Mouse (Mus musculus): ENCODE results near the gene Pde4d.

The Pde4d gene

DNA sequence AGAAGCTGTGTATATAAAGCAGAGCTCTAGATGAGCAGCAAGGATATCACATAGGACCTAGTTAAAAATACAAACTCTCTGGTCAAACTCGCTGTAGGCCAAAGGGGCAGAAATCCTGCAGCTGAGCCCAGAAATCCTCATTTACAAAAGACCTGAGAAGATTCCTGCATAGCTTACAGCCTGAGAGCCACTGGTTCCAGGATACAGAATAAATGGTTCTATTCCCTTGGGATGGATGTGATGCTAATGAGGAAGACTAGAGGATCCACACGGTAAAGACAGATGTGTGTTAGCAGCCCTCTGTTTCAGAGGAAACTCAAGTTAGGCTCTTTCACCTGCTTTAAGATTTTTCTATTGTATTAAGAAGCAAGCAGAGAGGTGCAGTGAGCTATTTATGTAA, 1041.1 kb downstream of the Pde4d start:
- in situ Hi-C loops (cut with MboI): no loop called here

DNA sequence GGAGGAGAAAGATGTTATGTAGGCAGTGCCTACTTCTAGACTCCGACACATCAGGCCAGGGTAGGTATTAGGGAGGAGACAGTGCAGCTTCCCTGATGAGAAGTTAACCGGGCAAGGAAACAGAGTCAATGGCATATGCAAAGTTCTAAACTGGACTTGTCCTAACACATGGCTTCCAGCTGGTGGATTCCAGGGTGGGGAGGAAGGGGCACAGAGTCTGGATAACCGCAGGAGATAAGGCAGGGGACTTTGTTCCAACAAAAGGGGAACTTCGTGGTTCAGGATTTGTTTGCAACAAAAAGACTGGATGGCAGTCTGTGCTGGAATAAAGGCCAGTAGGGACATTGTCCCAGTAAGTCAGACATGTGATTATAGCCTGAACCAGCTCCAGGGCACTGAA, 1042.1 kb downstream of the Pde4d start:
- in situ Hi-C loops (cut with MboI): no loop called here

DNA sequence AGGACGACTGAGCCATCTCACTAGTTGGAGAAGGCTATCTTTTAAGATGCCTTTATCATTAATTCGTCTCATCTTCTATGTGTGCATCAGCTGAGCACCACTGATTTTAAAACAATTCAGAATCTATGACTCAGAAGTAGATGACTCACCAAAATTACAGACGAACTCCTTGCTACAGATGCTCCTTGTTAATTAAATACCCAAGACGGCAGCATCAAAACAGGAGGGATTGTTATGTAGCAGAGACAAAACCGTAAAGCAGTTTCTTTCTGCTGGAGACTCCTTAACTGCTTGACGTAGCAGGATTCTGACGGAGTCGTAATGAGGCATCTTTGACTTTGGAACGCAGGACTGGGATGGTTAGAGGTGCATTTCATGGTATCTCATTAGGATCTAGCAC, 1050.6 kb downstream of the Pde4d start:
- in situ Hi-C loops (cut with MboI): loop anchor here (25.0 kb wide), 1 partner anchor 163 kb away; no protein-coding TSS in a partner anchor

DNA sequence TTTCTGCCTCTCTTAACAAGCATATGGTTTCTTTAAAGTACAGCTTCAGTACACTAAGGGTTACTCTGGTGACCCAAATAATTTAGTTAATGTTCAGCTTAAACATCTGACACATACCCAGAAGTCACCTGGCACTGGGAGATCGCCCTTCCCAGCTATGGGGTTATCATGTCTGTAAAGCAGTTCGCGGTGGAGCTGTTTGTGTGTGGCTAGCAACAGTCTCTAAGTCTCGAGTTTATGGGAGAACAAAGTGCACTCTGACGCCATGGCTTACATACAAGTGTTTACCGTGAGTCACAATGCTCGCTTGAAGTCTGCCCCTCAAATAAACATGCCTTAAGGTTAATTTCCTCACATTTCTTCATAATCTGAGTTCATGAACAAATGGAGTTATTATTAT, 1053.0 kb downstream of the Pde4d start:
- in situ Hi-C loops (cut with MboI): loop anchor here (25.0 kb wide), 1 partner anchor 165 kb away; no protein-coding TSS in a partner anchor

DNA sequence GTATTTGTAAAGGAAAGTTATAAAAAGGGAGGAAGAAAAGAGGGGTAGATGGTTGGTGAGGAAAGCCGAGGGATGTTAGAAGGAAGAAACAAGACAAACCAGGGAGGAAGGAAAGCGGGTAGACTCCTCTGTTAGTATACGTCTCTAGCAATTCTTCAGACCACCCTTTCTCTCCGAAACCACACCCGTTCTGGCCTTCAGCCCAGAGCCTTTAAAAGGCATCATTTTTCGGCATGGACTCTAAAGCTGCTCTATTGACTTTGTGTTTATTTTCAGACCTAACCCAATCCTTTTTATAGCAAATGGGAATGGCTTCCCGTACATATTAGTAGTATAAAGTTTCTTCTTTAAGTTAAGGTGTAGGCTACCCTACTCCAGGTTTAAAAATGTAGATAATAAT, 1057.0 kb downstream of the Pde4d start:
- in situ Hi-C loops (cut with MboI): loop anchor here (25.0 kb wide), 1 partner anchor 169 kb away; no protein-coding TSS in a partner anchor

DNA sequence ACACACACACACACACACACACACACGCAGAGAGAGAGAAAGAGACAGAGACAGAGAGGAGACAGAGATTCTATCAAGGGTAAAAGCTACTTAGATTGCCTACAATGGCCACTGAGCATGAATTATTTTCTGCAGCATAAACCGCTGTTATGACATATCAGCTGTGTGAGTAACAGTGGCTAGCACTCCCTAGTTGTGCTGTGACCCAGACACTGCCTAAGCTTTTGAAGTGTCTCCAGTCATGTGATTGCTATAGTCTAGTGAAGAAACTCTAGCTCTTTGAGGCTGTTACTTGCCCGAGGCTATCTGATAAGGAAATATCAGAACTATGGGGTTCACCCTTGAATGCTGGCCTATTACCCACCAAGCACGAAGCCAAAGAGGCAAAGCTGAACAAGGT, 1058.7 kb downstream of the Pde4d start:
- in situ Hi-C loops (cut with MboI): loop anchor here (25.0 kb wide), 1 partner anchor 171 kb away; no protein-coding TSS in a partner anchor

DNA sequence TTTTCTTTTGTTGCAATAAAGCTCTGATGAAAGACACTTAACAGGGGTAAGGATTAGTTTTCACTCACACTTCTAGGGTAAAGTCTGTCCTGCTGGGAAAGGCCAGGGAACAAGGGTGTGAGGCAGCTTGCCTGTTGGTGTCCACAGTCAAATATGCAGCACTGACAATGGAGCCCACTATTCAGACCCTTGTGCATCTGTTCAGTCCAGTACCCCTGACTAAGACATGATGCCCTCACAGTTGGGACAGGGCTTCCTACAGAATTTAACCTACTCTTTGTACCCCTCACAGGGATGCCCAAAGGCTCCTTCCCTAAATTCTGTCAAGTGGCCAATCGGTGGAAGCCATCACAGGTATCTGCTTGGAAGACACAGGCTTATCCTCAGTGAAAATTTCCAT, 1068.4 kb downstream of the Pde4d start:
- in situ Hi-C loops (cut with MboI): loop anchor here (25.0 kb wide), 1 partner anchor 181 kb away; no protein-coding TSS in a partner anchor

DNA sequence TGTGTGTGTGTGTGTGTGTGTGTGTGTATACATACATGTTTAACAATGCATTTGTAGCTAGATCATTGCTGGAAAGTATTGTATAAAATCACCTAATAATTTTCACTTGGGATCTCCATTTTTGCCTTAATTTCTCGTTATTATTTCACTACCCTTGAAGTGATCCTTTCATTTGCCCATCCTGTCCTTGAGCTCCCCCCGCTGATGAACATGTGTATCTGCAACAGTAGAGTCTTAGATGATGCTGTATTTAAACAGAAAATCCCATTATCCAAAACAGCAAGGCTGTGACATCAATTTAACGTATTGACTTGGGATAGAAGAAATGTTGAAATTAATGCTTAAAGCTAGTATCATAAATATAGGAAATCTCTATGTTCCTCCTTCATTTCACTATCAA, 1069.7 kb downstream of the Pde4d start:
- in situ Hi-C loops (cut with MboI): loop anchor here (25.0 kb wide), 1 partner anchor 182 kb away; no protein-coding TSS in a partner anchor

DNA sequence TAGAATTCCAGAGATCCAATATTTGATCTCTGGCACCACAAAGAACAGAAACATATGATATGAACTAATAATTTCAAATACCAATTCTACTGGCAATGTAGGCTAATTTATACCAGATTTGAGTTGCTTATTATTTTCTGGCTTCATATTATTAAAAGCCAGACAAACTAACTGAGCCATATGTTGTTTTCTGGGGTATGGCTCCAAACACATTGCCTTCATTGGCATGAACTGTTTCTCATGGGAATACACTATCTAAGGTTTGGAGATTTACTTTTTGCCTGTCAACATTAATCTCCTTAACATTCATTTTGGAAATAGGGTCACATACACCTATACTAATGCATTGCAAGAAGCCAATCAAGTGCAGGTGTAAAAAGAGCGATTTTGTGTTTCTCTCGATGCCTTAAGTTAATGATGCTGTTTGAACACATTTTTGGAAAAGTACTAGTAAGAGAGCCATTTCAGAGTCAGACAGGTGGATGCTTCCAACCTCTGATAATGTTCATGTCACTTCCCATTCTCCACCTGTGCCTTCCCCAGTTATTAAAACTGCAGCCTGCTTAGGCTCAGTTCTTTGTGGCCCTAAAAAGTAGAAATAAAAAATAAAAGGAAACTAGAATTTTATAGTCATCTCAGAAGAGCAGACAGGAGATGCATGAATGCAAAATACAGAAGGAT, 1070.4 kb downstream of the Pde4d start:
- in situ Hi-C loops (cut with MboI): loop anchor here (25.0 kb wide), 1 partner anchor 183 kb away; no protein-coding TSS in a partner anchor

DNA sequence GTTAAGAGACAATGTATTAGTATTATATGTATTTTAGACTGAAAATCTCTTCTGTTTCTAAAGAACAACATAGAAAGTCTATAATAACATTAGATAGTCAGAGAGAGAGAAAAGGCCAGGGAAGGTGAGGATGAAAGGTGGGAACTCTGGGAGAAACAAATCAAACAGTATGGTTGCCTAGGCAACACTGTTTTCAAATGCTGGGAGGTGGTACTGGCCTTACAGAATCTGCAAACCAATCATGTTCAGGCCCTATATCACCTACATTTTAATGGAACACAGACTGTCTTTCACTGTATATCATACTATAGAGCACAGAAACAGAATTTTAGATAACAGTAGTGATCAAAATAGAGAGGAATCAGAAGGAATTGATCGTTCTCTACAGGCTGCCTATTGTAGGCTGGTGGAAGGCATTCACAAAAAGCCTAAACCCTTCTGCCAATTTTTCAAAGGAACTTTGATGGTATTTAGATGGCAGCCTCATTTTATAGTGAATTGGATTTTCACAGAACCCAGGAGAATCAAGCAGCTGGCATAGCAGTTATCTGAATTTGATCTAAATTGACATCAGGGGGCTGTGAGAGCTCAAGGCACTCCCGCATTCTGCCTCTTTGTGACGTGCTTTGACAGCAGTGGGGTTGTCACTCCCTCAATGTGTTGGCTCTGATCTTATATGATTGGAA, 1084.2 kb downstream of the Pde4d start:
- in situ Hi-C loops (cut with MboI): no loop called here

DNA sequence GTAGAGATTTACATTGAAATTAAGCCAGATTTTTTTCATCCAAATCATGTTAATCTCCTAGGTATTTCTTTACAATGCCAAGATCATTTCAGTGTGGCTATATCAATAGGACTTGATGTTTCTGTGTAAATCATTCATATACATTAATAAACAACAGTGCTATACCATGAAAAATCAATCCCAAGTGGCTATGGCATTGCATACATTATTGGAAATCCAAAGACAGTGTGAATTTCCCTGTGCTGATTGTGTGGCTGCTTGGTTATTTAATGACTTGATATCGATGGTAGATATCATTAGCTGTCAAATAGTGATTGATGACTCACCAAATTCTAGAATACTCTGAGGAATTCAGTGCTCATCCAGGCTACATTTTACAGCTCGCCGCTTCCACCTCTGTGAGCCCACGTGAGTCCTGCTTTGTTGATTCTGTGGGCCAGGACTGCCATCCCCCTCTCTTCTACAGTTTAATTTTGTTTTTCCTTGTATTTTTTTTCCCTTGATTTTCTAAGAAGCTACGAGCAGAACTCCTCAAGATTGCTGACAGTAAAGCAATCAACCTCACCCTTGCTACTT, 1085.0 kb downstream of the Pde4d start:
- in situ Hi-C loops (cut with MboI): no loop called here

DNA sequence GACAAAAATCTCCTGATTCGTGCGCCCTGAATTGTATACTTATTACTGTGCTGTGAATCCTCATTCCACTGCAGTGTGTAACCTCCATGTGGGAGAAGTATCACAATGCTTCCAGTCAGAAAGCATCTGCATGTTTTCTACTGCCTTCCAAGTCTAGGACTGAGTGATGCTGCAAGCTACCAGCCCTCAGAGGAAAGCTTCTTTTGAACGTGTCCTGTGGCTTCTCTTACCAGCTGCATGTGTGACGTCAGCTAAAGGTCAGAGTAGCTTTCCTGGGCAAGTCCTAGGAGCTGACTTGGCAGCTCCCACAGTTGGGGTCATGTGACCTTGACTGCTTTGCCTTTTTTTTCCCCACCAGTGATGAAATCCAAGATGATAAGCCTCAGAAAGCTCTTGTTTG, 1086.9 kb downstream of the Pde4d start:
- in situ Hi-C loops (cut with MboI): no loop called here

DNA sequence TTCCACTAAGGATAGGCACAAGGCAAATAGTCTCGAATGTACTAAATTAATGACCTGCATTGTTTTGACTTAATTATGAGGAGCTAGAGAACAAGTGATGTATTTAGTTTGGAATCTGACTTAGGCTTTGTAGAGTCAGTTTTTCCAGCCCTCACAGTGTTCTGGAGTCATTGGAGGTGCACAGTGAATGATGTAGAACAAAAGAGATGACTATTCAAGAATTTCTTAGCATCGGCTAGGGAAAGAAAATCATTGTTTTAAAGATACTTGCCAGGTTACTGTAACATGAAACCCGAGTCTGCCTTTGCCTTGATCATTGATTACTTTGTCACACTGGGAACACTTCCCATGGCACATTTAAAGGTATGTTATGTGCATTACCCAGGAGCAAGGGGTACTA, 1089.6 kb downstream of the Pde4d start:
- in situ Hi-C loops (cut with MboI): no loop called here

DNA sequence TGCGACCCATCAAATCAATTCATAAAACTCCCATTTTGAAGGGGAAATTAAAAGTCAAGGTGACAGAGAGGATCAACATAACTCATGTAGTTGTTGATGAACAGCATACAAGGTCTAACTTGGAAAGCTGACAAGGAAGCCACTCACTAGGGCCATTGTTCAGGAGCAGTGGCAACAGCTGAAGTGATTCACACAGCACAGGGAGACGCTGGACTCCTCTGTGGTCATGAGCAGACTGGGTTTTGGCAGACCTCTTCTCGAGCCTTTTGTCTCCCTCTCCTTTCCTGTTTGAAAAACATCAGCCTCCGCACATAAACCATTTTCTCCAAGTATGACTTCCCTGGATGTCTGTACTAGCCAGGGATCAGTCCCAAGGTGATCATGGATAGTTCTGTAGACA, 1094.9 kb downstream of the Pde4d start:
- in situ Hi-C loops (cut with MboI): loop anchor here (10.0 kb wide), 1 partner anchor 310 kb away; no protein-coding TSS in a partner anchor

DNA sequence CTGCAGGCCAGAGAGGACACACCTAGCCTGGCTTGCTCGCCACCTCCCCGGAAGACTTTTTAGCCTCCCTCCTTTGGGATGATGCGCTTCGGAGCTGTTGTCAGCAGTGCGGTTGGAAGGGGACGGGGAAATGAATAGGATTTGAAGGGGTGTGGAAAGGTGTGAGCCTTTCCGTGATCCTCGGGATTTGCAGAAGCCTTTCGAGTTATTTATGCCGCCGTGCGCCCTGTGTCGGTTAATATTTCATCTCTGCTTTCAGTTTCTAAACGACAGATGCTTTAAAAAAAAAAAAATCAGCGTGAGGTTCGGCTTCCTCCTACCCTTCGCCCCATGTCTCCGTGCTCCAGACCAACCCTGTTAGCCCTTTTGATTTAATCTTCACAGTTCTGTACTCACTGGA, 1096.6 kb downstream of the Pde4d start:
- in situ Hi-C loops (cut with MboI): loop anchor here (10.0 kb wide), 1 partner anchor 312 kb away; no protein-coding TSS in a partner anchor

DNA sequence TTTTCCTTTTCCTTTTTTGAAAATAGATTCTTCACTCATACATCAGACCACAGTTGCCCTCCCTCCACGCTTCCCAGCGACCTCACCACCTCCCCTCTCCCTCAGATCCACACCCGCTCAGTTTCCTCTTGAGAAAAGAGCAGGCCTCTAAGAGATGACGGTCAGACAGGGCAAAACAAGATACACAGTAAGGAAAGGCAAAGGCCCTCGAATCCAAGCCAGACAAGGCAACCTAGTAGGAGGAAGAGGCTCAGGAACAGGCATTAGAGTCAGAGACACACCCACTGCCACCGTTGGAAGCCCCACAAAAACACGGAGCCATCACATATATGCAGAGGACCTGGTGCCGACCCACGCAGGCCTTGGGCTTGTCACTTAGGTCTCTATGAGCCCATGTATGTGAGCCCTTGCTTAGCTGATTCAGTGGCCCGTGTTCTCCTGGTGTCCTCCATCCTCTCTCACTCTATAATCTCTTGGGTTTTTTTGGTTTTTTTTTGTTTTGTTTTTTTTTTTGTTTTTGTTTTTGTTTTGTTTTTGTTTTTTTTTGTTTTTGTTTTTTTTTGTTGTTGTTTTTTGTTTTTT, 1097.3 kb downstream of the Pde4d start:
- in situ Hi-C loops (cut with MboI): loop anchor here (10.0 kb wide), 1 partner anchor 312 kb away; no protein-coding TSS in a partner anchor

DNA sequence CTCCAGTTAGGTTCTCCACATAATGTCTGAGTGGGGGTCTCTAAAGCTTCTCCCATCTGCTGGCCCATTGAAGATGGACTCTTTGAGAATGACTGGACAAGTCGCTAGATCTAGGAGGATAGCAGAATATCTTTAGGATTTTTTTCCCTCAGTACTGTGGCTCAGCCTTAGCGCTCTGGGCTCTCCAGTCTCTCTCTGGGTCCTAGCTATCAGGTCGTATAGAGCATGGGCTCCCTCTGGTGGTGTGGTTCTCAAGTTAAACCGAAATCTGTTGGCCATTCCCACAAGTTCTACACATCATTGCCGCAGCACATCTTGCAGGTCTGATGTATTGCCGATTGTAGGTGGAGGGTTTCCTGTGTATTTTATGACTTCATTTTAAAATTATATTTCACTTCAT, 1098.0 kb downstream of the Pde4d start:
- in situ Hi-C loops (cut with MboI): loop anchor here (10.0 kb wide), 1 partner anchor 313 kb away; no protein-coding TSS in a partner anchor

DNA sequence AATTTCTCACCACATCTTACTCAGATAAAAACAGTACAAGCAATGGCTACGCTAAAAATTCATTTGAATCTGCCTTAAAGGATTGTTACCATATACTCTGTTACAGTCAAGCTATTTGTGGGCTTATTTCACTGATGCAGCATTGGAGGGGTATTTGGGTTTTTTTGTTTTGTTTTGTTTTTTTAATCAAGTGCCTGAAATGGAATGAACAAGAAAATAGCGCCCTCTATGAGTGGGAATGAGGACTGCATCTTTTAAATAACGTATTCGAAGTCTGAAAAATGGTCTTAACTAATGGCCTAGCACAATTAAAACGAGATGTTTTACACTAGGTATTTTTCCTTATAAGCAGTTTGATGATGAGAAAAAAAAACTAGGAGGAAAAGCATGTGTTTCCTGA, 1098.5 kb downstream of the Pde4d start:
- in situ Hi-C loops (cut with MboI): loop anchor here (10.0 kb wide), 1 partner anchor 313 kb away; no protein-coding TSS in a partner anchor

DNA sequence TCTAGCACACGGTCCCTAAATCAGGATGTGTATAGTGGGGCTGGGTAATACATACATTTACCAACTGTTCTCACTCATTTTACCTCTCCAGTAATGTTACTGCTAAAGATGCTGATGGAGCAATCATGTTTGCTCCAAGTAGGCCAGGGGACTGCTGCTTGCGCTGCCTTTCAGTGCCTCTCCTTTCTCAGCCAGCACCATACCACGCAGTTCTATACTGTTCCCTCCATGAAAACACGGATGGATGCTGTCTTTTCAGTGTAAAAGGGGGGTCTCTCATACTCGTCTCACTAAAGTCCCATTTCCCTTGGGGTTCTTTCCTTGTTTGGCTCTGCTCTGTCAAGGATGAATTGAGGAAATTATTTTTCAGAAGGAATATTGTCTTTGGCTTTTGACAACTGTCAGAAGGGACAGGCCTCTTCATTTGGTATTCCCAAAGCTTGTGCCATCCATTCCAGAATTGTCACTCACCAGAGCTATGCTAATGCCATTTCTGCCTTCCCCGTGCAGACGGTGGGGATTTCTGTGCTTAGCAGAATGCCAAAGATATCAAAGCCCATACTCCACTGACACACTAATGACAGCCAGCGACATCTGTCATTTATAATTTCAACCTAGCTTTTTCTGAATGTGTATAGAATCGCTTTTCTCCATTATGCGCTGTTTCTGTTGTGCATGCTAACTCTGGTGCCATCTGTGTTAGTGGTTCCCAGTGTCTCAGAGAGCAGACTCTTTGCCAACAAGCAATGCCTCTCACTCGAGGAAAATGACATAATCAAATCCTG, 1099.2 kb downstream of the Pde4d start:
- in situ Hi-C loops (cut with MboI): loop anchor here (10.0 kb wide), 1 partner anchor 314 kb away; no protein-coding TSS in a partner anchor

DNA sequence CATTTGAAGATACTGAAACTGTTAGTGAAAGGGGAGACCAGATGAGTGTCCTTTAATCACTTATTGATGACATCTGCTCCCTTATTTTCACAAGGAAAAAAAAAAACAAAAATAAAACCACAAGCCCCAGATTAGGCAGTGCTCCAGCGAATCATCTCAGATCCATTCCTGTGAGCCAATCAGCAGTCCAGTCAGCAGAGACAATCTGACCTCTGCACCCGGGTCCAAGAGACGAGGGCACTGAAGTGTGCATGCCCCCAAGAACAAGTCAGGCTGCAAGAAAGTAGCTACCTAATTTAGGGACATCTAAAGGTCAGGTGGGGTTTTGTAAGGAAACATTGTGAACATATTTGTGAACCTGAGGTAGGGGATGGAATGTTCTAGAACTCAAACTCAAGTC, 1102.1 kb downstream of the Pde4d start:
- in situ Hi-C loops (cut with MboI): loop anchor here (10.0 kb wide), 1 partner anchor 207 kb away; no protein-coding TSS in a partner anchor

DNA sequence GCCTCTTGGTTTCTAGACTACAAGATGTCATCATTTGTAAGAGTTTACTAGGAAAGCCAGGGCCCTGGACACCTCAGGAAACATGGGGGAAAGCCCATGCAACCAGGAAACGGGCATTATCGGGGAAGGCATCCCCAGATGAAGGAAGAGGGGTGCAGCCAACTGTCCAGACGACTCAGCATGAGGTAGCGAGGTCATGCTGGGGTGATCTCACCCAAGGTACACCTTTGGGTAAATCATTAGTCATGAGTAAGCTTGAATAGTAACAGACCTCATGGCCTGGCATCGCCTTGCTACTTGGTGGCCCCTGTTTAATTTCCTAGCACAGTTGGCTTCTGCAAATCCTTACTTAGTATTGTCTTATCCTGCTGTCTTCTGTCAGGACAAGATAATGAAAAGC, 1105.8 kb downstream of the Pde4d start:
- in situ Hi-C loops (cut with MboI): loop anchor here (10.0 kb wide), 1 partner anchor 211 kb away; no protein-coding TSS in a partner anchor
